Mouse (Mus musculus): ENCODE results near the gene Mga. TPM values are rescaled to one million over a fixed set of nuclear protein-coding genes. Genes with fewer than 3 reads are reported as not detected.

Gene Mga
- polyA plus RNA-seq (2015; fragmentation: Nextera tagmentation; extraction: Ambion mirVana): 6.6 and 8.0 TPM in 2 replicates

GRCm38 (mm10) chr2:119897090-119897732 lies at the start of gene Mga:
TSS of gene Mga (plus strand) at chr2:119897228.
- DNase-seq (peak; percentile 97), ATAC-seq (ENCODE audit: low read depth) (peak; percentile 98)
- Histone ChIP-seq H3K4me2 (peak within 1 kb of the TSS; percentile 96), H3K4me3 (replicated peaks) (peak within 1 kb of the TSS; percentile 64), H3K9me3 (replicated peaks) (no peaks in the 10 kb centered on the region), H3K27ac (peak within 1 kb of the TSS; percentile 90), H3K4me1 (replicated peaks) (peaks cover 35% of the 10 kb centered on the region), H3K9ac (peak within 1 kb of the TSS; percentile 71), H3K27me3 (no peaks in the 10 kb centered on the region), H3K36me3 (no peaks in the 10 kb centered on the region)
- under 1% methylated on average over 58 of the region's 58 CpGs for WGBS (ENCODE audit: insufficient replicate concordance)

- WGBS (ENCODE audit: insufficient replicate concordance): 70% methylated on average over 4 of the region's 4 CpGs
- Histone ChIP-seq H3K4me3 (replicated peaks) (no peak overlapping the region), H3K9me3 (replicated peaks) (no peaks in the 10 kb centered on the region), H3K27ac (no peak overlapping the region), H3K36me3 (no peaks in the 10 kb centered on the region), H3K27me3 (no peaks in the 10 kb centered on the region), H3K9ac (no peak overlapping the region), H3K4me1 (replicated peaks) (no peaks in the 10 kb centered on the region), H3K4me2 (no peak overlapping the region)
- DNase-seq (no peak), ATAC-seq (ENCODE audit: low read depth) (no peak)
Measured at GRCm38 (mm10) chr2:119853811-119854210, 43.2 kb upstream of the Mga start.

- Histone ChIP-seq H3K9me3 (replicated peaks) (no peaks in the 10 kb centered on the region), H3K9ac (no peak overlapping the region), H3K4me1 (replicated peaks) (no peaks in the 10 kb centered on the region), H3K4me3 (replicated peaks) (no peak overlapping the region), H3K27ac (no peak overlapping the region), H3K36me3 (no peaks in the 10 kb centered on the region), H3K27me3 (no peaks in the 10 kb centered on the region), H3K4me2 (no peak overlapping the region)
- DNase-seq: no peak
- WGBS (ENCODE audit: insufficient replicate concordance): 47% methylated on average over 6 of the region's 6 CpGs
- no peak for ATAC-seq (ENCODE audit: low read depth)
Measured at GRCm38 (mm10) chr2:119855310-119855850, 41.6 kb upstream of the Mga start.

GRCm38 (mm10) chr2:119857341-119857740 lies 39.7 kb upstream of the Mga start:
- H3K4me2 ChIP-seq: no peak overlapping the region
- no peaks in the 10 kb centered on the region for H3K4me1 ChIP-seq (replicated peaks)
- H3K9me3 ChIP-seq (replicated peaks): no peaks in the 10 kb centered on the region
- DNase-seq: no peak
- H3K36me3 ChIP-seq: no peaks in the 10 kb centered on the region
- H3K4me3 ChIP-seq (replicated peaks): no peak overlapping the region
- WGBS (ENCODE audit: insufficient replicate concordance): 72% methylated on average over 2 of the region's 2 CpGs
- no peak overlapping the region for H3K27ac ChIP-seq
- ATAC-seq (ENCODE audit: low read depth): no peak
- no peak overlapping the region for H3K9ac ChIP-seq
- H3K27me3 ChIP-seq: 0 out of 2 replicates have a peak, but pooled peaks cover under 1% of the 10 kb centered on the region

- ATAC-seq (ENCODE audit: low read depth) (no peak), DNase-seq (no peak)
- H3K4me2 ChIP-seq: no peak overlapping the region
- H3K27ac ChIP-seq: no peak overlapping the region
- H3K4me3 ChIP-seq (replicated peaks): no peak overlapping the region
- H3K4me1 ChIP-seq (replicated peaks): no peaks in the 10 kb centered on the region
- WGBS (ENCODE audit: insufficient replicate concordance): 48% methylated on average over 4 of the region's 4 CpGs
- H3K9ac ChIP-seq: no peak overlapping the region
- peaks cover 17% of the 10 kb centered on the region for H3K27me3 ChIP-seq
- no peaks in the 10 kb centered on the region for H3K9me3 ChIP-seq (replicated peaks)
- H3K36me3 ChIP-seq: no peaks in the 10 kb centered on the region
Measured at GRCm38 (mm10) chr2:119864484-119864883, 32.5 kb upstream of the Mga start.

- peak overlapping the region; percentile 69 for H3K9ac ChIP-seq
- H3K27me3 ChIP-seq: peaks cover 19% of the 10 kb centered on the region
- H3K4me3 ChIP-seq (replicated peaks): peak overlapping the region; percentile 61
- ATAC-seq (ENCODE audit: low read depth) (peak; percentile 80), DNase-seq (peak; percentile 53)
- peak overlapping the region; percentile 79 for H3K4me2 ChIP-seq
- H3K36me3 ChIP-seq: no peaks in the 10 kb centered on the region
- H3K9me3 ChIP-seq (replicated peaks): no peaks in the 10 kb centered on the region
- H3K27ac ChIP-seq: no peak overlapping the region
- WGBS (ENCODE audit: insufficient replicate concordance): under 1% methylated on average over 73 of the region's 73 CpGs
- peaks cover 15% of the 10 kb centered on the region for H3K4me1 ChIP-seq (replicated peaks)
Measured at GRCm38 (mm10) chr2:119872371-119873104, 24.5 kb upstream of the Mga start.

- Histone ChIP-seq H3K4me2 (peak overlapping the region; percentile 79), H3K4me1 (replicated peaks) (peaks cover 15% of the 10 kb centered on the region), H3K27me3 (peaks cover 19% of the 10 kb centered on the region), H3K9ac (peak overlapping the region; percentile 69), H3K36me3 (no peaks in the 10 kb centered on the region), H3K27ac (no peak overlapping the region), H3K4me3 (replicated peaks) (peak overlapping the region; percentile 61), H3K9me3 (replicated peaks) (no peaks in the 10 kb centered on the region)
- DNase-seq: peak; percentile 45
- WGBS (ENCODE audit: insufficient replicate concordance): 2% methylated on average over 39 of the region's 39 CpGs
- peak; percentile 71 for ATAC-seq (ENCODE audit: low read depth)
Measured at GRCm38 (mm10) chr2:119873105-119873464, 23.9 kb upstream of the Mga start.

- H3K27me3 ChIP-seq: peaks cover 14% of the 10 kb centered on the region
- ATAC-seq (ENCODE audit: low read depth) (no peak), DNase-seq (no peak)
- H3K9ac ChIP-seq: no peak overlapping the region
- H3K4me3 ChIP-seq (replicated peaks): no peak overlapping the region
- H3K36me3 ChIP-seq: no peaks in the 10 kb centered on the region
- H3K4me1 ChIP-seq (replicated peaks): peaks cover 15% of the 10 kb centered on the region
- no peak overlapping the region for H3K27ac ChIP-seq
- no peak overlapping the region for H3K4me2 ChIP-seq
- no peaks in the 10 kb centered on the region for H3K9me3 ChIP-seq (replicated peaks)
Measured at GRCm38 (mm10) chr2:119875981-119876380, 21.0 kb upstream of the Mga start.

GRCm38 (mm10) chr2:119887201-119887600 lies 9.8 kb upstream of the Mga start:
- H3K9me3 ChIP-seq (replicated peaks): no peaks in the 10 kb centered on the region
- H3K4me1 ChIP-seq (replicated peaks): no peaks in the 10 kb centered on the region
- no peaks in the 10 kb centered on the region for H3K27me3 ChIP-seq
- ATAC-seq (ENCODE audit: low read depth) (no peak), DNase-seq (no peak)
- no peak overlapping the region for H3K4me2 ChIP-seq
- no peak overlapping the region for H3K4me3 ChIP-seq (replicated peaks)
- no peaks in the 10 kb centered on the region for H3K36me3 ChIP-seq
- H3K27ac ChIP-seq: no peak overlapping the region
- no peak overlapping the region for H3K9ac ChIP-seq
- 73% methylated on average over 3 of the region's 3 CpGs for WGBS (ENCODE audit: insufficient replicate concordance)

GRCm38 (mm10) chr2:119896553-119897089 lies 407 bp upstream of the Mga start:
- Histone ChIP-seq H3K4me2 (peak overlapping the region; percentile 96), H3K9me3 (replicated peaks) (no peaks in the 10 kb centered on the region), H3K4me3 (replicated peaks) (peak overlapping the region; percentile 64), H3K36me3 (no peaks in the 10 kb centered on the region), H3K27ac (peak overlapping the region; percentile 90), H3K27me3 (no peaks in the 10 kb centered on the region), H3K9ac (peak overlapping the region; percentile 71), H3K4me1 (replicated peaks) (peaks cover 35% of the 10 kb centered on the region)
- no peak for DNase-seq
- 12% methylated on average over 19 of the region's 19 CpGs for WGBS (ENCODE audit: insufficient replicate concordance)
- peak; percentile 76 for ATAC-seq (ENCODE audit: low read depth)

GRCm38 (mm10) chr2:119898141-119898594 lies 1.1 kb downstream of the Mga start:
- H3K27ac ChIP-seq: peak overlapping the region; percentile 90
- peak overlapping the region; percentile 96 for H3K4me2 ChIP-seq
- peak overlapping the region; percentile 64 for H3K4me3 ChIP-seq (replicated peaks)
- no peaks in the 10 kb centered on the region for H3K27me3 ChIP-seq
- 1% methylated on average over 19 of the region's 19 CpGs for WGBS (ENCODE audit: insufficient replicate concordance)
- H3K4me1 ChIP-seq (replicated peaks): peaks cover 40% of the 10 kb centered on the region
- peak overlapping the region; percentile 71 for H3K9ac ChIP-seq
- DNase-seq (peak; percentile 71), ATAC-seq (ENCODE audit: low read depth) (peak; percentile 49)
- no peaks in the 10 kb centered on the region for H3K9me3 ChIP-seq (replicated peaks)
- peaks cover 6% of the 10 kb centered on the region for H3K36me3 ChIP-seq
